Mouse (Mus musculus): Measurements from ENCODE around the gene Panx2.

DNA sequence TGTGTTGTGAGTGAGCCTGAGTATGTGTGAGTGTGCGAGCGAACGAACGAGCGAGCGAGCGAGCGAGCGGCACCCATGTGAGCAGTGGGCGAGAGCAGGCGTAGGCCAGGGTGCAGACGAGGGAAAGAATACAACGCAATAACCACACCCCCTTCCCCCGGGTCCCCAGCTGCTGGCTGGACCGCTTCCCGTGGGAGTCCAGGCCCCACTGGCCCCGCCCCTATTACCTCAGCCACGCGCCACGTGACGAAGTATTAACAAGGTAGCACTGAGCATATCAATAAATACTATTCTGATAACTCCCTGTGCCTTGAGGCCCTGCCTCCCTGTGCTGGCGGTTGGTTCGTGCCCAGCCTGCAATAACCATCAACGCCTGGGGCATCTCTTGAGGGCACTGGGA lies 11.1 kb downstream of the Panx2 start:
- no peak for TF ChIP-seq CTCF (conservative IDR thresholded peaks at IDR 0.05; ENCODE audit: low read length)
- TF ChIP-seq POU5F1 (IDR thresholded peaks at IDR 0.05; ENCODE audit: borderline replicate concordance, low read length): no peak
- TF ChIP-seq NANOG (IDR thresholded peaks at IDR 0.05; ENCODE audit: borderline replicate concordance, low read length): no peak
